Mouse (Mus musculus) ES-E14 (cell line): Measurements from ENCODE around the gene Sema3b. TPM values are rescaled to one million over a fixed set of nuclear protein-coding genes. Genes with fewer than 3 reads are reported as not detected.

Experiments used
- DNase-seq: peaks from one replicate; pipeline ENCODE4 v3.0.0-alpha.2; 2013; ENCODE audit warnings: low read depth, low spot score
- H3K27ac ChIP-seq: 2 replicates; pipeline ENCODE4 v1.5.1; 2012; ENCODE audit warnings: low read depth, mild to moderate bottlenecking, low read length, moderate library complexity, mixed read lengths; ENCODE audit not compliant: poor library complexity, insufficient read depth, severe bottlenecking
- H3K36me3 ChIP-seq: 2 replicates; pipeline ENCODE4 v1.6.1; 2012; ENCODE audit warnings: mild to moderate bottlenecking, low read length, moderate library complexity, mixed read lengths; ENCODE audit not compliant: control insufficient read depth, poor library complexity, insufficient read depth, severe bottlenecking
- H3K4me1 ChIP-seq, 2 experiments: fragments of 150-350 bp in 1 of 2; sonication (generic) in 1 of 2; 2 replicates each; pipeline ENCODE4 v1.6.1; 2012; ENCODE audit warnings: low read length in 2 of 2, mild to moderate bottlenecking in 1 of 2, mixed read lengths in 1 of 2; ENCODE audit not compliant: control insufficient read depth in 2 of 2, insufficient read depth in 2 of 2, poor library complexity in 1 of 2
- H3K4me3 ChIP-seq, 2 experiments: fragments of 150-350 bp in 1 of 2; sonication (generic) in 1 of 2; 2 replicates each; pipeline ENCODE4 v1.5.1; 2012; ENCODE audit warnings: low read length in 2 of 2, low read depth in 1 of 2, mild to moderate bottlenecking in 1 of 2, mixed read lengths in 1 of 2; ENCODE audit not compliant: insufficient read depth in 1 of 2, poor library complexity in 1 of 2, severe bottlenecking in 1 of 2
- H3K9ac ChIP-seq: 2 replicates; pipeline ENCODE4 v1.6.1; 2012; ENCODE audit warnings: low read depth, mild to moderate bottlenecking, low read length, mixed read lengths; ENCODE audit not compliant: poor library complexity, insufficient read depth, severe bottlenecking
- H3K9me3 ChIP-seq: fragments of 150-350 bp; sonication (generic); 2 replicates; pipeline ENCODE4 v1.6.1; 2012; ENCODE audit warnings: low read depth, mild to moderate bottlenecking, low read length; ENCODE audit not compliant: control insufficient read depth, insufficient read depth
- CHD2 ChIP-seq: IDR thresholded peaks from 2 replicates; pipeline ENCODE4 v1.6.1; 2014; ENCODE audit warnings: mild to moderate bottlenecking, low read depth, low read length, inconsistent platforms
- HCFC1 ChIP-seq: IDR thresholded peaks from 2 replicates; pipeline ENCODE4 v1.6.1; 2012; ENCODE audit warnings: low read length, inconsistent platforms, borderline replicate concordance; ENCODE audit not compliant: insufficient read depth
- MAFK ChIP-seq: IDR thresholded peaks from 2 replicates; pipeline ENCODE4 v1.6.1; 2014; ENCODE audit warnings: mild to moderate bottlenecking, low read depth, low read length, inconsistent platforms; ENCODE audit not compliant: insufficient read depth
- ZC3H11A ChIP-seq: IDR thresholded peaks from 2 replicates; pipeline ENCODE4 v1.6.1; 2012; ENCODE audit warnings: low read depth, mild to moderate bottlenecking, inconsistent platforms, low read length, borderline replicate concordance
- ZNF384 ChIP-seq: IDR thresholded peaks from 2 replicates; pipeline ENCODE4 v1.6.1; 2012; ENCODE audit warnings: low read depth, low read length, inconsistent platforms
- in situ Hi-C, 2 experiments: fragments of 600-800 bp; cut with MboI; formaldehyde crosslinking; loops; one replicate each; pipeline ENCODE4 v1.15.1; 2025; ENCODE audit warnings: low sequenced_read_pairs in 2 of 2, inconsistent platforms in 1 of 2; ENCODE audit not compliant: unreplicated experiment in 2 of 2
- total RNA-seq: library from RNA; depleted of rRNA; stranded (reverse); fragments of 300-350 nt; gene quantifications from 2 replicates; pipeline ENCODE4 v1.2.3, GENCODE M21; 2012

The Sema3b gene
- total RNA-seq, 1 experiment = 7.4 TPM

DNA sequence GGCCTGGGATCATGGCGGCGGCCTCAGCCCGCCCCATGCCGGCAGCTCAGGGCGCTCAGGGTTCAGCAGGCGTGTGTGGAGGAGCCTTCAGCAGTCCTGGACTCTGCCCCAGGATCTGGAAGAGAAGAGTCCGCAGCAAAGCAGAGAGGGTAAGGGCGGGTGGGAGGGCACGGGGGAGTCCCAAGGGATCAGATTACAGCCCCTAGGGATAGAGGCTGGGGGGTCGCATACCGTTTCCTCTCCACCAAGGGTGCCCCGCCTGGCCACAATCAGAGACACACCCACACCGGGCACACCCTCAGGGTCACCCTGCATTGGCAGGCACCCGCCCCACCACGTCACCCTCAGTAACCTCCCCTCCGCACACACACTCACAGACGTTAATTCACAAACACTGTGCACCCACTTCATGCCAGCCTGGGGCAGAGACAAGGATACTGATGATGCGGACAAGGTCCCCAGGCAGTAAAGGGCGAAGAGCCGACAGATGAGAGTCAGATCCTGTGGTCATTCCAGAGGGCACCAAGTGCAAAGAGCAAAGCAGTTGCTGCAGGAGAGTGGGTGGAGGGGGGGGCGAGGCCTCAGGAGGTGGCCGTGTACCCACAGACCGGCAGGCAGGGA lies 3.9 kb downstream of the Sema3b start:
- peaks cover 7 to 46% of the 10 kb centered on the region in 2 experiments; a peak in 3 of 4 replicates for H3K4me1 ChIP-seq

DNA sequence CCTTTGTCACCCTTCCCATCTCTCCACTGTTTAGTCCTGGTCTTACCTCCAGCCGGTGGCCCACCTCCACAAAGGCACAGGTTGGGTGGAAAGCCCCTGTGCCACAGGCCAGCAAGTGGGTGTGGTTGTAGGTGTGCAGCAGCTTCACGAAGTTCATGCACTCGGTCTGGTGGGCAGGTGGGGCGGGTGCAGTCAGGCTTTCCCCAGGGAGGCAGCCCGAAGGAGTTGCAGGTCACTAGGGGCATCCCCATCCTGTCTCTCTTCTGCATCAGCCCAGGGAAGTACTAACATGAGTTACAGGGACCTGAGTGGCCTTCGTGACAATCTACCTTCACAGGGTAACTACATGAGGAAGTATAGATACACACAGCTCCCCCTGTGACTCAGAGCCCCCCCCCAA lies 5.8 kb downstream of the Sema3b start:
- Histone ChIP-seq H3K36me3 (no peaks in the 10 kb centered on the region), H3K4me3 (no peak overlapping the region), H3K9ac (no peak overlapping the region), H3K4me1 (peaks cover 9 to 39% of the 10 kb centered on the region in 2 experiments; a peak in 3 of 4 replicates), H3K27ac (no peak overlapping the region), H3K9me3 (no peaks in the 10 kb centered on the region)
- TF ChIP-seq ZNF384 (no peak), ZC3H11A (no peak), HCFC1 (no peak), CHD2 (no peak)
- no peak for DNase-seq
- in situ Hi-C loops = no loop called here

More for the DNA sequence above, 3.9 kb downstream of the Sema3b start:
- no peak overlapping the region for H3K27ac ChIP-seq
- TF ChIP-seq HCFC1 (no peak), CHD2 (no peak), ZC3H11A (no peak), ZNF384 (no peak), MAFK (no peak)
- peak overlapping the region; percentile 36 to 45; a peak in 3 of 4 replicates for H3K4me3 ChIP-seq
- no peaks in the 10 kb centered on the region for H3K9me3 ChIP-seq
- DNase-seq = no peak
- H3K9ac ChIP-seq = peak overlapping the region; percentile 30; the same call in 1 of the 2 replicates
- H3K36me3 ChIP-seq = no peaks in the 10 kb centered on the region
- in situ Hi-C loops = no loop called here

DNA sequence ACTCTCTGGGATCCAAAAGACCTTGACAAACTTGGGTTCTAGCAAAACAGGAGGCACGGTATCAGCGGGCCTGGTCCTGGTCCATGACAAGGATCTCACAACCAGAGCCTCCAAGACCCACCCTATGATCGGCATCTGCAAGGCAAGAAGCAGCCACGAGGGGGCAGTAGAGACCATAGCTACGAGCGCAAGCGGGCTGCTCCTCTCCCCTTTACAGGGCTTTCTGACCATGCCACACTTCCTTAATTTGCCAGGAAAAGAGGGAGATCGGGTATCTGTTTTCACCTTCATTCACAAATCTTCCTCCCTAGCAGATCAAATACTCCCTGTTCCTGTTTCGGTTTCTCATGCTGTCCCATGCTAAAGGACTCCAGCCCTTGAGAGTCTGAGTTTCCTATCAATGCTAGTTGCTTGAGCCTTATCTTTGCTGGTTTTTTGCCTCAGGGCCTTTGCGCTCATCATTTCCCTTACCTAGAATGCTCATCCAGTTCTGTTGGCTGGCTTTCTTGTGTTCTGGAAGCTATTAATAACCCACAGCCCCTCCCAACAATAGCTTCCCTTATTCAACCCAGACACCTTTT lies 6.9 kb downstream of the Sema3b start:
- no peaks in the 10 kb centered on the region for H3K36me3 ChIP-seq
- no peak overlapping the region for H3K4me3 ChIP-seq
- H3K9ac ChIP-seq = no peak overlapping the region
- TF ChIP-seq MAFK (no peak), CHD2 (no peak), HCFC1 (no peak), ZC3H11A (peak; percentile 82)
- peaks cover 6 to 37% of the 10 kb centered on the region in 2 experiments; a peak in 2 of 4 replicates for H3K4me1 ChIP-seq
- in situ Hi-C loops = no loop called here
- no peak overlapping the region for H3K27ac ChIP-seq
- peak; percentile 86 for DNase-seq
- no peaks in the 10 kb centered on the region for H3K9me3 ChIP-seq

DNA sequence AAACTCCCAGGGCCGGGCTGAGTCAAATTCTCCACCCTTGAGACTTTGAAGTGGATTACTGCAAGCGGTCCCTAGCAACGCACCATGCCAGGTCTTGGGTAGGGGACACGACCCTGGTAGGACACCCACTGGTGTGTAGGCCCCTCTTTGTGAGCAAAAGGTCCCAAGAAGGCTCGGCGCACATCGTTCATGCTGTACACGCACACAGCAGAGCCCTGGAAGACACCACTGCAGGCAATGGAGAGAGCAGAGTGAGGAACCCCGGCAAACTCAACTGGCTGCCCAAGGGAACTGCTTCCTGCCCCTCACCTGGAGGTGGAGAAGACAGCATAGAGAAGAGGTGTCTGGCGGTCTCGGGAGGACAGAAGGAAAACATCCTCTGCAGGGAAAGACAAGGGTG lies 7.8 kb downstream of the Sema3b start:
- H3K27ac ChIP-seq = no peak overlapping the region
- no peak overlapping the region for H3K9ac ChIP-seq
- H3K4me3 ChIP-seq = no peak overlapping the region
- H3K9me3 ChIP-seq = no peaks in the 10 kb centered on the region
- in situ Hi-C loops = no loop called here
- TF ChIP-seq ZNF384 (no peak), HCFC1 (no peak), MAFK (no peak), CHD2 (no peak), ZC3H11A (no peak)
- peaks cover 6 to 29% of the 10 kb centered on the region in 2 experiments; a peak in 2 of 4 replicates for H3K4me1 ChIP-seq
- H3K36me3 ChIP-seq = no peaks in the 10 kb centered on the region
- no peak for DNase-seq

DNA sequence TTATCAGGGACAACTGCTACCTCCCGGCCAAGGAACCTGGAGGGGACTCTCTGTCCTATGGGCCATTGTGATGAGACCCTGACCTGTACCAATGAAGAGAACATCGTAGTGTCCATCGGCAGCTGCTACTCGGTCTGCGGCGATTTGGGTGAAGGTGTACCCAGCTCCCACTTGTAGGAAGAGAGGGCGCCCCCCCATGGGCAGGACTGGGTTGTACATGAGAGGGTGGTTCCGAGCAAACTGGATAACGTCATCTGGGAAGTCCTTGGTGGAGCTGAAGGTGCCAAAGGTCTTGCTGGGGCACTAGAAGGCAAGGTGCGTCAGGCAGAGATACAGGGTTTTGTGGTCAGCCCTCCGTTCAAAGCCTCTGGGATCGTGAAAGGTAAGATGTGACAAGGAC lies 8.3 kb downstream of the Sema3b start:
- in situ Hi-C loops = no loop called here
- Histone ChIP-seq H3K4me3 (no peak overlapping the region), H3K27ac (no peak overlapping the region), H3K36me3 (no peaks in the 10 kb centered on the region), H3K9me3 (no peaks in the 10 kb centered on the region), H3K4me1 (peaks cover 6 to 23% of the 10 kb centered on the region in 2 experiments; a peak in 2 of 4 replicates), H3K9ac (no peak overlapping the region)
- TF ChIP-seq CHD2 = no peak
- TF ChIP-seq ZC3H11A = no peak
- no peak for TF ChIP-seq MAFK
- no peak for TF ChIP-seq ZNF384
- no peak for TF ChIP-seq HCFC1
- no peak for DNase-seq
